Mouse (Mus musculus): ENCODE results near the gene Dlg4.

DNA sequence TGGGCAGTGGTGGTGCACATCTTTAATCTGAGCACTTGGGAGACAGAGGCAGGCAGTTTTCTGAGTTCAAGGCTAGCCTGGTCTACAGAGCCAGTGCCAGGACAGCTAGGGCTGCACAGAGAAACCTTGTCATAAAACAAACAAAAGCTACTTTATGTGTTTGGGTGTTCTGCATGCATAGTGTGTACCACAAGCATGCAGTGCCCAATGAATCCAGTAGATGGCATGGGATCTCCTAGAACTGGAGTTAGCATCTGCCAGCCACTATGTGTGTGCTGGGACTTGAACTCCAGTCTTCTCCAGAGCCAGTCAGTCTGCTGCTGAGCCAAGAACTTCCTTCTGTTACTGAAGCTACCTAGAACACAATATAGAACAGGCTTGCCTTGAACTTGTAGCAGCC lies 14.9 kb upstream of the Dlg4 start:
- TF ChIP-seq CTCF (IDR thresholded peaks at IDR 0.05; ENCODE audit: extremely low read depth, insufficient read depth, insufficient read length, insufficient replicate concordance): no peak
- TF ChIP-seq POLR2A (IDR thresholded peaks at IDR 0.05; ENCODE audit: low read depth, low read length): no peak

Measured in spleen, adult 2 months (tissue).